Mouse (Mus musculus) myocyte (in vitro differentiated cells): ENCODE results near the gene Rims4. TPM values are rescaled to one million over a fixed set of nuclear protein-coding genes. Genes with fewer than 3 reads are reported as not detected.
A peak's percentile ranks its signal among the peaks of the same experiment; 100 is the strongest.

Experiments used
- H3K27me3 ChIP-seq: one replicate; pipeline ENCODE4 v1.6.1; 2011; ENCODE audit not compliant: control insufficient read depth, insufficient read depth, insufficient read length
- H3K36me3 ChIP-seq: one replicate; pipeline ENCODE4 v1.6.1; 2011; ENCODE audit not compliant: control insufficient read depth, insufficient read depth
- H3K4me2 ChIP-seq: one replicate; pipeline ENCODE4 v1.6.1; 2011; ENCODE audit warnings: low read depth, control low read depth
- H3K4me3 ChIP-seq: one replicate; pipeline ENCODE4 v1.5.1; 2011; ENCODE audit warnings: mild to moderate bottlenecking, control low read depth, moderate library complexity
- H3K79me2 ChIP-seq: one replicate; pipeline ENCODE4 v1.6.1; 2011; ENCODE audit not compliant: control insufficient read depth, insufficient read depth
- H3ac ChIP-seq: one replicate; pipeline ENCODE4 v1.6.1; 2011; ENCODE audit not compliant: control insufficient read depth, insufficient read length
- CEBPB ChIP-seq: IDR thresholded peaks from 2 replicates; pipeline ENCODE4 v1.6.1; 2011; ENCODE audit warnings: mild to moderate bottlenecking, moderate library complexity; ENCODE audit not compliant: poor library complexity, insufficient read depth, severe bottlenecking
- E2F4 ChIP-seq: IDR thresholded peaks from one replicate; pipeline ENCODE4 v1.6.1; 2011; ENCODE audit warnings: mild to moderate bottlenecking, control low read depth, moderate library complexity; ENCODE audit not compliant: insufficient read depth
- MAX ChIP-seq: IDR thresholded peaks from one replicate; pipeline ENCODE4 v1.6.1; 2011; ENCODE audit warnings: low read depth, mild to moderate bottlenecking, control low read depth
- MYOD1 ChIP-seq, 3 experiments: IDR thresholded peaks; one replicate each; pipeline ENCODE4 v1.6.1; 2011; ENCODE audit warnings: control low read depth in 2 of 3, low read depth in 2 of 3, mild to moderate bottlenecking in 2 of 3, moderate library complexity in 1 of 3; ENCODE audit not compliant: insufficient read length in 2 of 3, control insufficient read depth in 1 of 3
- MYOG ChIP-seq, 3 experiments: IDR thresholded peaks; one replicate each; pipeline ENCODE4 v1.6.1; 2011; ENCODE audit warnings: control low read depth in 2 of 3, low read depth in 2 of 3, mild to moderate bottlenecking in 2 of 3; ENCODE audit not compliant: insufficient read length in 2 of 3, control insufficient read depth in 1 of 3, insufficient read depth in 1 of 3
- POLR2A ChIP-seq: IDR thresholded peaks from one replicate; pipeline ENCODE4 v1.6.1; 2011; ENCODE audit warnings: low read depth, mild to moderate bottlenecking, control low read depth, moderate library complexity; ENCODE audit not compliant: insufficient read length
- POLR2AphosphoS2 ChIP-seq: IDR thresholded peaks from one replicate; pipeline ENCODE4 v1.6.1; 2011; ENCODE audit warnings: low read depth, control low read depth; ENCODE audit not compliant: insufficient read length
- REST ChIP-seq: IDR thresholded peaks from one replicate; pipeline ENCODE4 v1.6.1; 2011; ENCODE audit warnings: mild to moderate bottlenecking, control low read depth, moderate library complexity; ENCODE audit not compliant: insufficient read depth, insufficient read length
- SRF ChIP-seq: IDR thresholded peaks from one replicate; pipeline ENCODE4 v1.6.1; 2011; ENCODE audit warnings: low read depth; ENCODE audit not compliant: control insufficient read depth, insufficient read length
- TCF12 ChIP-seq: IDR thresholded peaks from one replicate; pipeline ENCODE4 v1.6.1; 2011; ENCODE audit warnings: mild to moderate bottlenecking, control low read depth; ENCODE audit not compliant: poor library complexity, insufficient read depth, severe bottlenecking
- TCF3 ChIP-seq: IDR thresholded peaks from one replicate; pipeline ENCODE4 v1.6.1; 2011; ENCODE audit warnings: low read depth, control low read depth; ENCODE audit not compliant: insufficient read length
- USF1 ChIP-seq: IDR thresholded peaks from one replicate; pipeline ENCODE4 v1.6.1; 2011; ENCODE audit warnings: low read depth, mild to moderate bottlenecking, control low read depth, moderate library complexity
- polyA plus RNA-seq: library from polyadenylated mRNA; unstranded; fragments of >200 nt; fragmentation: generic; extraction: Trizol; gene quantifications from one replicate; pipeline ENCODE4 v1.2.1, GENCODE M21; 2012; ENCODE audit warnings: missing spikeins

The Rims4 gene
- polyA plus RNA-seq, 1 experiment, result not detected

- TF ChIP-seq REST (no peak), USF1 (no peak), E2F4 (no peak), MYOD1 (IDR thresholded peaks at IDR 0.05; ENCODE audit: control insufficient read depth in 1 of 3, insufficient read length in 2 of 3, low read depth in 2 of 3) (no peak), POLR2A (no peak), POLR2AphosphoS2 (no peak), TCF3 (no peak), CEBPB (no peak), TCF12 (no peak), MYOG (IDR thresholded peaks at IDR 0.05; ENCODE audit: control insufficient read depth in 1 of 3, insufficient read depth in 1 of 3, insufficient read length in 2 of 3, low read depth in 2 of 3) (no peak), MAX (no peak), SRF (no peak)
- Histone ChIP-seq H3K4me3 (no peak overlapping the region), H3ac (no peak overlapping the region), H3K4me2 (no peak overlapping the region), H3K36me3 (no peaks in the 10 kb centered on the region), H3K27me3 (peaks cover 67% of the 10 kb centered on the region), H3K79me2 (no peaks in the 10 kb centered on the region)
Observed at GRCm38 (mm10) chr2:163876830-163877498, 41.5 kb downstream of the Rims4 start.

- no peak overlapping the region for H3K4me2 ChIP-seq
- no peak overlapping the region for H3K4me3 ChIP-seq
- H3ac ChIP-seq, result no peak overlapping the region
- TF ChIP-seq MYOG (IDR thresholded peaks at IDR 0.05; ENCODE audit: control insufficient read depth in 1 of 3, insufficient read depth in 1 of 3, insufficient read length in 2 of 3, low read depth in 2 of 3), result peak in 1 of 3 experiments; percentile 78
- TF ChIP-seq REST, result no peak
- H3K36me3 ChIP-seq, result no peaks in the 10 kb centered on the region
- no peaks in the 10 kb centered on the region for H3K79me2 ChIP-seq
- H3K27me3 ChIP-seq, result peaks cover 60% of the 10 kb centered on the region
Observed at GRCm38 (mm10) chr2:163875484-163875883, 43.0 kb downstream of the Rims4 start.

GRCm38 (mm10) chr2:163874877-163875276, 43.6 kb downstream of the Rims4 start:
- H3K27me3 ChIP-seq, result peaks cover 60% of the 10 kb centered on the region
- TF ChIP-seq MYOD1 (IDR thresholded peaks at IDR 0.05; ENCODE audit: control insufficient read depth in 1 of 3, insufficient read length in 2 of 3, low read depth in 2 of 3), result no peak
- no peak for TF ChIP-seq POLR2A
- TF ChIP-seq TCF3, result no peak
- no peak for TF ChIP-seq SRF
- no peak for TF ChIP-seq CEBPB
- TF ChIP-seq TCF12, result no peak
- no peak for TF ChIP-seq MAX
- TF ChIP-seq REST, result no peak
- TF ChIP-seq E2F4, result no peak
- TF ChIP-seq POLR2AphosphoS2, result no peak
- no peak for TF ChIP-seq USF1
- no peak for TF ChIP-seq MYOG (IDR thresholded peaks at IDR 0.05; ENCODE audit: control insufficient read depth in 1 of 3, insufficient read depth in 1 of 3, insufficient read length in 2 of 3, low read depth in 2 of 3)
- no peak overlapping the region for H3ac ChIP-seq
- no peak overlapping the region for H3K4me3 ChIP-seq
- no peaks in the 10 kb centered on the region for H3K36me3 ChIP-seq
- H3K79me2 ChIP-seq, result no peaks in the 10 kb centered on the region
- H3K4me2 ChIP-seq, result no peak overlapping the region

- H3K4me3 ChIP-seq, result no peak overlapping the region
- H3K27me3 ChIP-seq, result peaks cover 65% of the 10 kb centered on the region
- H3K4me2 ChIP-seq, result no peak overlapping the region
- H3K36me3 ChIP-seq, result no peaks in the 10 kb centered on the region
- TF ChIP-seq MYOG (IDR thresholded peaks at IDR 0.05; ENCODE audit: control insufficient read depth in 1 of 3, insufficient read depth in 1 of 3, insufficient read length in 2 of 3, low read depth in 2 of 3) (no peak), CEBPB (no peak), REST (no peak), SRF (no peak), MAX (no peak), TCF3 (no peak), TCF12 (no peak), POLR2A (no peak), MYOD1 (IDR thresholded peaks at IDR 0.05; ENCODE audit: control insufficient read depth in 1 of 3, insufficient read length in 2 of 3, low read depth in 2 of 3) (no peak), USF1 (no peak), POLR2AphosphoS2 (no peak), E2F4 (no peak)
- no peaks in the 10 kb centered on the region for H3K79me2 ChIP-seq
- no peak overlapping the region for H3ac ChIP-seq
Observed at GRCm38 (mm10) chr2:163871906-163872305, 46.6 kb downstream of the Rims4 start.

- Histone ChIP-seq H3K4me2 (no peak overlapping the region), H3K79me2 (no peaks in the 10 kb centered on the region), H3K4me3 (no peak overlapping the region), H3K27me3 (peaks cover 67% of the 10 kb centered on the region), H3ac (no peak overlapping the region), H3K36me3 (no peaks in the 10 kb centered on the region)
- TF ChIP-seq MYOD1 (IDR thresholded peaks at IDR 0.05; ENCODE audit: control insufficient read depth in 1 of 3, insufficient read length in 2 of 3, low read depth in 2 of 3), result no peak
Observed at GRCm38 (mm10) chr2:163871266-163871665, 47.2 kb downstream of the Rims4 start.
